Mouse (Mus musculus) layer of hippocampus, postnatal 25 days (tissue): ENCODE results near the gene Gm44503. TPM values are rescaled to one million over a fixed set of nuclear protein-coding genes. Genes with fewer than 3 reads are reported as not detected.
A peak's percentile ranks its signal among the peaks of the same experiment; 100 is the strongest.

Experiments
- DNase-seq, 2 experiments: peaks; one replicate each; pipeline ENCODE4 v3.0.0; 2022; ENCODE audit warnings: mixed read lengths in 2 of 2, low spot score in 1 of 2; ENCODE audit errors: extremely low spot score in 1 of 2
- total RNA-seq, 2 experiments: library from RNA; stranded (reverse); gene quantifications; 2 replicates each; pipeline ENCODE4 v1.2.3; 2021

Gm44503 gene
- under 1 TPM in 1 of 2 experiments, not detected in 1; 0.25 TPM for total RNA-seq

GRCm38 (mm10) chr9:72958521-72959450 is at the start of gene Gm44503, which contains the start of gene Dyx1c1:
TSS of gene Gm44503 (plus strand) at chr9:72958852.
TSS of gene Dyx1c1 (plus strand) at chr9:72958785.
- DNase-seq: peak; percentile 42 to 56

- peak in 1 of 2 experiments; percentile 0 for DNase-seq
Measured at GRCm38 (mm10) chr9:72911381-72911780, 47.3 kb upstream of the Gm44503 start.

- DNase-seq: no peak
Measured at GRCm38 (mm10) chr9:72913551-72913950, 45.1 kb upstream of the Gm44503 start.

GRCm38 (mm10) chr9:72915728-72916127 is 42.9 kb upstream of the Gm44503 start:
- no peak for DNase-seq

- DNase-seq: no peak
Measured at GRCm38 (mm10) chr9:72923068-72923467, 35.6 kb upstream of the Gm44503 start.

- DNase-seq: peak; percentile 41 to 52
Measured at GRCm38 (mm10) chr9:72925021-72925934, 33.4 kb upstream of the Gm44503 start, which contains the start of gene Pygo1. TSS of gene Pygo1 (plus strand) at chr9:72925645.

GRCm38 (mm10) chr9:72925935-72926258 is 32.8 kb upstream of the Gm44503 start:
- DNase-seq: no peak

GRCm38 (mm10) chr9:72931166-72931790 is 27.4 kb upstream of the Gm44503 start:
- peak in 1 of 2 experiments; percentile 44 for DNase-seq

- DNase-seq: no peak
Measured at GRCm38 (mm10) chr9:72935309-72935708, 23.3 kb upstream of the Gm44503 start.

GRCm38 (mm10) chr9:72936301-72936700 is 22.4 kb upstream of the Gm44503 start:
- DNase-seq: no peak

- DNase-seq: no peak
Measured at GRCm38 (mm10) chr9:72943424-72943823, 15.2 kb upstream of the Gm44503 start.

- DNase-seq: no peak
Measured at GRCm38 (mm10) chr9:72944286-72944685, 14.4 kb upstream of the Gm44503 start.

GRCm38 (mm10) chr9:72947010-72947409 is 11.6 kb upstream of the Gm44503 start:
- no peak for DNase-seq

- no peak for DNase-seq
Measured at GRCm38 (mm10) chr9:72949572-72949971, 9.1 kb upstream of the Gm44503 start.

- DNase-seq: no peak
Measured at GRCm38 (mm10) chr9:72954746-72955145, 3.9 kb upstream of the Gm44503 start.

GRCm38 (mm10) chr9:72955546-72955945 is 3.1 kb upstream of the Gm44503 start:
- no peak for DNase-seq

- DNase-seq: no peak
Measured at GRCm38 (mm10) chr9:72961346-72961745, 2.7 kb downstream of the Gm44503 start.

- no peak for DNase-seq
Measured at GRCm38 (mm10) chr9:72961959-72962358, 3.3 kb downstream of the Gm44503 start.

GRCm38 (mm10) chr9:72968349-72969061 is 9.9 kb downstream of the Gm44503 start:
- DNase-seq: peak; percentile 36 to 59

- no peak for DNase-seq
Measured at GRCm38 (mm10) chr9:72969874-72970273, 11.2 kb downstream of the Gm44503 start.
